Mouse (Mus musculus) testis, adult 2 months (tissue): ENCODE data around the gene Scand1.

ENCODE experiments used
- CTCF ChIP-seq: fragments of 200-500 bp; IDR thresholded peaks from 2 replicates; pipeline ENCODE4 v1.5.1; 2012; ENCODE audit warnings: low read depth, mild to moderate bottlenecking, inconsistent platforms, low read length, moderate library complexity; ENCODE audit not compliant: control insufficient read depth, insufficient read depth, insufficient replicate concordance
- POLR2A ChIP-seq: fragments of 200-500 bp; IDR thresholded peaks from 2 replicates; pipeline ENCODE4 v1.6.1; 2012; ENCODE audit warnings: low read depth, mild to moderate bottlenecking, inconsistent platforms, low read length, moderate library complexity; ENCODE audit not compliant: control insufficient read depth

GRCm38 (mm10) chr2:156349286-156349848 is 36.9 kb upstream of the Scand1 start:
- TF ChIP-seq CTCF (no peak), POLR2A (no peak)
